Mouse (Mus musculus): ENCODE results near the gene Cops9. TPM values are rescaled to one million over a fixed set of nuclear protein-coding genes. Genes with fewer than 3 reads are reported as not detected.

Gene Cops9
- polyA plus RNA-seq, 1 experiment, result 414 TPM

DNA sequence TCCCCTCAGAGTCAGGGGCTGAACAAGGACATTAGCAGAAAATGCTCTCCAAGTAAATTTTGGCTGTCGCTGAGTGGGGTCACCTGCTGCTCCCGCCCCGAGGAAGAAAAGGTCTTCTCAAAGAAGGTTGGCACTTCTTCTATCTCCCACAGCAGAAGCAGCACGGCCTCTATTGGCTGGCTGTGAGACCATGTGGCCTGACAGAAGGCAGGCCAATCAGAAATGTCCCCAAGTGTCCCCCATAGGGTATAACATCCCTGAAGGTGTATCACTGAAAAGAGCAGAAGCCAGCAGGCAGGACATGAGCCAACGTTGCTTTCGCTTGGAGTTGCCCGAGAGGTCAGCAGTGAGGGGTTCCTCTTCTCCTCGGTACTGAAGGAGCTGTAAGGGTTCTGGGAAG is 5.8 kb downstream of the Cops9 start:
- no peak for TF ChIP-seq CTCF (IDR thresholded peaks at IDR 0.05; ENCODE audit: borderline replicate concordance, insufficient read depth, low read depth, low read length)
- no peak for TF ChIP-seq POLR2A (IDR thresholded peaks at IDR 0.05; ENCODE audit: borderline replicate concordance, insufficient read depth, low read length)
- 40% methylated on average over 8 of the region's 8 CpGs for WGBS
- Histone ChIP-seq H3K4me3 (replicated peaks; ENCODE audit: insufficient read depth, low read depth, low read length) (no peak overlapping the region), H3K27ac (ENCODE audit: insufficient read depth, low read length) (no peak overlapping the region), H3K4me1 (ENCODE audit: control insufficient read depth, insufficient read depth, low read length) (peaks cover 8% of the 10 kb centered on the region), H3K27me3 (ENCODE audit: control insufficient read depth, insufficient read depth, low read length) (no peaks in the 10 kb centered on the region)
- no peak for DNase-seq

DNA sequence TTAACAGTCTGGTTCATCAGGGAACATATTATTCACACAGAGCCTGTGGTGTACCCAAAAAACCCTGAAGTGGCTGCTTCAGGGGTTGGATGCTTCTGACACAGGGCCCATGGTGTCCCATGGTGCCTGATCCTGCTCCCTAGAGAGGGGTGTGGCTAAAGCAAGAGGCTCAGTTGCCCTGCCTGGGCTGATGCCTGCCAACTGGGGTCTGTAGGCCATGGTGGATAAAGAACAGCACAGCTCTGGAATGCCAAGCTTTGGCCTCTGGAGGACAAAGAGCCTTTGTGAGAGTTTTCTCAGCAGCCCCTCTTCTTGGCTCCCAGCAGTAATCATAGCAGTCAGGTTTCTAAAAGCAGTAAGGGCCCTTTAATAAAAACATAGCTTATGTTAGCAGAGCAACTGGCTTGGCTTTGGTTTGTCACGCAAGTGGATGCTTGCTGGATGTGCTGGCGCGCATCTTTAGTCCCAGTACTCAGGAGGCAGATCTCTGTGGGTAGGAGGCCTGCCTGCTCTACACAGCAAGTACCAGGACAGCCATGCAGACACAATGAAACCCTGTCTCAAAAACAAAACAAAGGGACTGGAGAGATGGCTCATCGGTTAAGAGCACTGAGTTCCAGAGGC is 6.7 kb downstream of the Cops9 start:
- Histone ChIP-seq H3K4me1 (ENCODE audit: control insufficient read depth, insufficient read depth, low read length) (peaks cover 2% of the 10 kb centered on the region; the same call in 1 of the 2 replicates), H3K27ac (ENCODE audit: insufficient read depth, low read length) (no peak overlapping the region), H3K4me3 (replicated peaks; ENCODE audit: insufficient read depth, low read depth, low read length) (no peak overlapping the region), H3K27me3 (ENCODE audit: control insufficient read depth, insufficient read depth, low read length) (no peaks in the 10 kb centered on the region)
- no peak for TF ChIP-seq CTCF (IDR thresholded peaks at IDR 0.05; ENCODE audit: borderline replicate concordance, insufficient read depth, low read depth, low read length)
- TF ChIP-seq POLR2A (IDR thresholded peaks at IDR 0.05; ENCODE audit: borderline replicate concordance, insufficient read depth, low read length), result no peak
- no peak for DNase-seq
- WGBS, result 32% methylated on average over 4 of the region's 4 CpGs

DNA sequence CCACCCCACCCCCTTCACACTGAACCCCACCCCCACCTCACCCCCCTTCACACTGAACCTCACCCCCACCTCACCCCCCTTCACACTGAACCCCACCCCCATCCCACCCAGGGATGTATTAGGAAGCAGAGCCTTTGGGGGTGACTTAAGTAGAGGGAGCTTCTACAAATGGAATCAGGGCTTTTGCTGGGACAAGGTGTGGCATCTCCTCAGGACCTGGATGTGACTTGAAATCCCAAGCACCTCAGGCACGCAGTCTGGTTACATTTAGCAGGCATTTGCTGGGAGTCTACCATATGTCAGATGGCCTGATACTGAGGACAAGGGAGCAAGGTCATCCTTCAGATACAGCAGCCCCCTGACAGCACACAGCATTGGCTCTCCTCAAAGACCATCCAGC is 7.2 kb downstream of the Cops9 start:
- TF ChIP-seq CTCF (IDR thresholded peaks at IDR 0.05; ENCODE audit: borderline replicate concordance, insufficient read depth, low read depth, low read length) (no peak), POLR2A (IDR thresholded peaks at IDR 0.05; ENCODE audit: borderline replicate concordance, insufficient read depth, low read length) (no peak)
- Histone ChIP-seq H3K27me3 (ENCODE audit: control insufficient read depth, insufficient read depth, low read length) (no peaks in the 10 kb centered on the region), H3K27ac (ENCODE audit: insufficient read depth, low read length) (no peak overlapping the region), H3K4me1 (ENCODE audit: control insufficient read depth, insufficient read depth, low read length) (peaks cover 2% of the 10 kb centered on the region; the same call in 1 of the 2 replicates), H3K4me3 (replicated peaks; ENCODE audit: insufficient read depth, low read depth, low read length) (no peak overlapping the region)
- 46% methylated on average over 1 of the region's 1 CpGs for WGBS
- DNase-seq, result no peak

DNA sequence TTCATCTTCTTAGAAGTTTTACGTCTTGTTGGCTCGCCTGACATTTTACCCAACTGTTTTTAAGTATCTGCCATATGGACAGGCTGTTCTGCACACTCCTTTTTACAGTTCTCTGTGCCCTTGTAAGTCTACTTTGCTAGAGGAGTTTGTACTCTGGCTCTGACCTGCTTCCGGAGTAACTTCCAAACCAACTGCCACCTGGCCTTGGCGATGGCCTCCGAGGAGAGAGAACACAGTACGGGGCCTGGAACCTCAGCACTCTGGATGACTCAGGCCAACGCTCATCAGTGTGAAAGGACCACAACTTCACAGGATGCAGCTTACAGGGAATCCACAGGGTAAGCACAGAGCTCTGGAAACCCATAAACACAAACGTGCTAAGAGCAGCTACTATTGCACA is 8.1 kb downstream of the Cops9 start:
- 68% methylated on average over 8 of the region's 8 CpGs for WGBS
- DNase-seq, result no peak
- TF ChIP-seq CTCF (IDR thresholded peaks at IDR 0.05; ENCODE audit: borderline replicate concordance, insufficient read depth, low read depth, low read length) (no peak), POLR2A (IDR thresholded peaks at IDR 0.05; ENCODE audit: borderline replicate concordance, insufficient read depth, low read length) (no peak)
- H3K27ac ChIP-seq (ENCODE audit: insufficient read depth, low read length), result no peak overlapping the region
- no peaks in the 10 kb centered on the region for H3K27me3 ChIP-seq (ENCODE audit: control insufficient read depth, insufficient read depth, low read length)
- peaks cover 2% of the 10 kb centered on the region; the same call in 1 of the 2 replicates for H3K4me1 ChIP-seq (ENCODE audit: control insufficient read depth, insufficient read depth, low read length)
- no peak overlapping the region for H3K4me3 ChIP-seq (replicated peaks; ENCODE audit: insufficient read depth, low read depth, low read length)

- Histone ChIP-seq H3K27ac (ENCODE audit: insufficient read depth, low read length) (no peak overlapping the region), H3K4me3 (replicated peaks; ENCODE audit: insufficient read depth, low read depth, low read length) (no peak overlapping the region), H3K27me3 (ENCODE audit: control insufficient read depth, insufficient read depth, low read length) (no peaks in the 10 kb centered on the region), H3K4me1 (ENCODE audit: control insufficient read depth, insufficient read depth, low read length) (peaks cover 2% of the 10 kb centered on the region; the same call in 1 of the 2 replicates)
- DNase-seq, result no peak
- TF ChIP-seq CTCF (IDR thresholded peaks at IDR 0.05; ENCODE audit: borderline replicate concordance, insufficient read depth, low read depth, low read length) (no peak), POLR2A (IDR thresholded peaks at IDR 0.05; ENCODE audit: borderline replicate concordance, insufficient read depth, low read length) (no peak)
- WGBS, result 67% methylated on average over 6 of the region's 6 CpGs
Observed at GRCm38 (mm10) chr1:92632948-92633347, 8.8 kb downstream of the Cops9 start.

- Histone ChIP-seq H3K4me1 (ENCODE audit: control insufficient read depth, insufficient read depth, low read length) (no peaks in the 10 kb centered on the region), H3K27ac (ENCODE audit: insufficient read depth, low read length) (no peak overlapping the region), H3K4me3 (replicated peaks; ENCODE audit: insufficient read depth, low read depth, low read length) (no peak overlapping the region), H3K27me3 (ENCODE audit: control insufficient read depth, insufficient read depth, low read length) (no peaks in the 10 kb centered on the region)
- DNase-seq, result no peak
- 73% methylated on average over 5 of the region's 5 CpGs for whole genome bisulfite sequencing
- no peak for TF ChIP-seq CTCF (IDR thresholded peaks at IDR 0.05; ENCODE audit: borderline replicate concordance, insufficient read depth, low read depth, low read length)
- TF ChIP-seq POLR2A (IDR thresholded peaks at IDR 0.05; ENCODE audit: borderline replicate concordance, insufficient read depth, low read length), result no peak
Observed at GRCm38 (mm10) chr1:92632196-92632595, 9.6 kb downstream of the Cops9 start.

GRCm38 (mm10) chr1:92628227-92628626 is 13.6 kb downstream of the Cops9 start:
- WGBS, result 10% methylated on average over 4 of the region's 4 CpGs
- Histone ChIP-seq H3K27me3 (ENCODE audit: control insufficient read depth, insufficient read depth, low read length) (no peaks in the 10 kb centered on the region), H3K4me1 (ENCODE audit: control insufficient read depth, insufficient read depth, low read length) (no peaks in the 10 kb centered on the region), H3K27ac (ENCODE audit: insufficient read depth, low read length) (no peak overlapping the region), H3K4me3 (replicated peaks; ENCODE audit: insufficient read depth, low read depth, low read length) (no peak overlapping the region)
- DNase-seq, result no peak
- TF ChIP-seq CTCF (IDR thresholded peaks at IDR 0.05; ENCODE audit: borderline replicate concordance, insufficient read depth, low read depth, low read length) (no peak), POLR2A (IDR thresholded peaks at IDR 0.05; ENCODE audit: borderline replicate concordance, insufficient read depth, low read length) (no peak)

GRCm38 (mm10) chr1:92618360-92618759 is 23.4 kb downstream of the Cops9 start:
- DNase-seq, result no peak
- no peak overlapping the region for H3K4me3 ChIP-seq (replicated peaks; ENCODE audit: insufficient read depth, low read depth, low read length)
- H3K27ac ChIP-seq (ENCODE audit: insufficient read depth, low read length), result no peak overlapping the region
- no peaks in the 10 kb centered on the region for H3K4me1 ChIP-seq (ENCODE audit: control insufficient read depth, insufficient read depth, low read length)
- no peaks in the 10 kb centered on the region for H3K27me3 ChIP-seq (ENCODE audit: control insufficient read depth, insufficient read depth, low read length)
- WGBS, result 22% methylated on average over 4 of the region's 4 CpGs
- TF ChIP-seq CTCF (IDR thresholded peaks at IDR 0.05; ENCODE audit: borderline replicate concordance, insufficient read depth, low read depth, low read length) (no peak), POLR2A (IDR thresholded peaks at IDR 0.05; ENCODE audit: borderline replicate concordance, insufficient read depth, low read length) (no peak)
